Mouse (Mus musculus): Measurements from ENCODE around the gene Eme2.

DNA sequence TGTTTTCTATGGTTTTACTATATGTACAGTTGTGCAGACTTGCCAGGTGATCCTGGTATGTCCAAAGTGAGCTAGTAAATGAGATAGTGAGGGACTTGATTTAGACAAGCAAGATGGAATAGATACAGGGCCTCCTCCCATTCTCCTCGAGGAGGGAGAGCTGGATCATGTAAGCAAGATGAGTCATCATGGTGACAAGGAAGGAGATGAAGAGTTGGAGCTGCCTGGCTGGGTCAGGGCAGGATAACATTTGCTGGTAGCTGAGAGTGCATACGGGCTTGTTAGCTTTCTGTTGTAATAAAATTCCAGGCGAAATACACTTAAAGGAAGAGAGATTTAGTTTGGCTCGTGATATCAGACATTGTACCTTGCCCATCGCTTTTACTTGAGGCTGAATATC is 54.5 kb downstream of the Eme2 start:
- TF ChIP-seq CTCF (IDR thresholded peaks at IDR 0.05): no peak
- TF ChIP-seq EP300 (IDR thresholded peaks at IDR 0.05): no peak
